In the genomic region with DNA sequence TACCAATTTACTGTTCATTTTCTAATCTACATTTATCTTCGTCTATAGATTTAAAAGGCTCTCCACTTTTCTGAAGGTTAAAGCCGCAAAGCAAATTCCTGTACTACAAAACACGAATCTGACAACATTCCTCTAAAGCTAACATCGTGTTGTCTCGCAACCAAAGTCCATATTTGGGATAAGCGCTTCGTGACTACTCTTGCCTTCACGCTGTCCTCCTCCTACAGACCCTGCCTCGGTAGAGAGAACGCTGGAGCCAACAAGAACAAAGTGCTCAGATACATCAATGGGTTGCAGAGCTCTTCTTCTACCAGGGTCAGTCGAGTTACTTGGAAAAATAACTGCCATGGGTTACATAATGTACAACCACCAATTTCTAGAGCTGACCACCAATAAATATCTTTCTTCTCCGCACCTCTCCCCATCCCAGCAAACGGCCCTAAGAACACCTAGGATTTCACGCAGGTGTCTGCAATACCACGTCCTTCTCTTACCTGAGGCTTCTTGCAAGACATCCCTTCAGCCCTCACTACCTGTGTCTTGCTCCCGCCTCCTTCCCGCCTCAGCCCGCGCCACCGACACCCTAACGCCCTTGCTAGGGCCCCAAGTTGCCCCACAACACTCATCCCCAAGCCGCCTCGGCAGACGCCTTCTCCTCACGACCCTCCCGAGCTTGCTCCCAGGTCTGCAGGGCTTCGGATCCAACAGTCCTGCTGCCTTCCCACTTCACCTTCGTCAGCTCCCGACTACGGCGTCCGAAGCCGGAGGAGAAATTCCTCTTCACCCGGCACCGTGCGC, we compare ENCODE assay signal across 8 mouse cellular contexts. TPM values are rescaled to one million over a fixed set of nuclear protein-coding genes. Genes with fewer than 3 reads are reported as not detected.
DNase-seq lines count a peak whose midpoint lies in the region; ATAC-seq and TF ChIP-seq lines count a peak whose summit lies in the region.

No protein-coding gene starts in this region.

- H3K4me1 ChIP-seq in forebrain, embryonic 10.5 days, result peaks cover 18% of the 10 kb centered on the region
- H3K4me1 ChIP-seq in kidney, postnatal 0 days (replicated peaks; ENCODE audit: insufficient read depth, low read length), result peaks cover 11% of the 10 kb centered on the region; the same call in 1 of the 2 replicates
- H3K4me1 ChIP-seq in stomach, embryonic 15.5 days, result peaks cover 3% of the 10 kb centered on the region; the same call in 1 of the 2 replicates

- no peaks in the 10 kb centered on the region for H3K36me3 ChIP-seq in forebrain, embryonic 10.5 days (replicated peaks)
- no peaks in the 10 kb centered on the region for H3K36me3 ChIP-seq in kidney, postnatal 0 days (ENCODE audit: insufficient read depth, low read length)
- H3K36me3 ChIP-seq in stomach, embryonic 15.5 days, result no peaks in the 10 kb centered on the region

- peak overlapping the region; percentile 91 for H3K4me2 ChIP-seq in kidney, postnatal 0 days (ENCODE audit: low read length)
- peak overlapping the region; percentile 78 for H3K4me2 ChIP-seq in stomach, embryonic 15.5 days

- no peaks in the 10 kb centered on the region for H3K9me3 ChIP-seq in forebrain, embryonic 10.5 days
- no peaks in the 10 kb centered on the region for H3K9me3 ChIP-seq in kidney, postnatal 0 days (replicated peaks; ENCODE audit: low read length)
- H3K9me3 ChIP-seq in stomach, embryonic 15.5 days, result no peaks in the 10 kb centered on the region

- H3K9ac ChIP-seq in kidney, postnatal 0 days (ENCODE audit: low read depth, low read length), result peak overlapping the region; percentile 86
- H3K9ac ChIP-seq in stomach, embryonic 15.5 days, result peak overlapping the region; percentile 77

- ATAC-seq in kidney, postnatal 0 days (replicated peaks; ENCODE audit: low FRiP score, low read depth), result peak; percentile 76
- ATAC-seq in stomach, embryonic 15.5 days (ENCODE audit: insufficient read depth, low FRiP score, low read depth), result peak; percentile 40

- TF ChIP-seq CTCF in kidney, postnatal 0 days (IDR thresholded peaks at IDR 0.05; ENCODE audit: low read depth), result no peak

- H3K27ac ChIP-seq in forebrain, embryonic 10.5 days, result peak overlapping the region; percentile 96
- H3K27ac ChIP-seq in kidney, postnatal 0 days, result peak overlapping the region; percentile 80; the same call in 1 of the 2 replicates
- H3K27ac ChIP-seq in stomach, embryonic 15.5 days, result peak overlapping the region; percentile 48

- DNase-seq in cerebellum, adult 11 months, result peak; percentile 54
- no peak for DNase-seq in cerebellum, adult 9-11 months
- DNase-seq in right cerebral cortex, adult 2 months (ENCODE audit: low spot score in 2 of 2), result peak; percentile 38 to 44
- no peak for DNase-seq in right cerebral cortex, postnatal 10 days (ENCODE audit: low spot score in 2 of 2)
- DNase-seq in forebrain, embryonic 10.5 days (ENCODE audit: extremely low spot score, low spot score), result no peak
- DNase-seq in kidney, postnatal 0 days (ENCODE audit: low spot score), result peak; percentile 7
- DNase-seq in lung, postnatal 25 days (ENCODE audit: low spot score), result peak; percentile 8

- H3K27me3 ChIP-seq in forebrain, embryonic 10.5 days (ENCODE audit: poor library complexity, severe bottlenecking), result no peaks in the 10 kb centered on the region
- no peaks in the 10 kb centered on the region for H3K27me3 ChIP-seq in kidney, postnatal 0 days (ENCODE audit: insufficient read depth, low read length)
- no peaks in the 10 kb centered on the region for H3K27me3 ChIP-seq in stomach, embryonic 15.5 days (replicated peaks)

- WGBS in forebrain, embryonic 10.5 days, result 7% methylated on average over 36 of the region's 36 CpGs
- 4% methylated on average over 35 of the region's 36 CpGs for WGBS in kidney, postnatal 0 days
- 5% methylated on average over 35 of the region's 36 CpGs for whole genome bisulfite sequencing in stomach, embryonic 15.5 days

- H3K4me3 ChIP-seq in forebrain, embryonic 10.5 days, result peak overlapping the region; percentile 97
- peak overlapping the region; percentile 53 for H3K4me3 ChIP-seq in kidney, postnatal 0 days (replicated peaks; ENCODE audit: low read depth, low read length)
- peak overlapping the region; percentile 85 for H3K4me3 ChIP-seq in stomach, embryonic 15.5 days (replicated peaks)

RNA-seq across cellular contexts. Expression of a gene that starts 0.6 kb away (rescaled TPM):
- 4.1 and 6.4 TPM in 2 replicates for polyA plus RNA-seq in forebrain, embryonic 10.5 days (2016; fragmentation: Nextera tagmentation; extraction: Ambion mirVana)
- polyA plus RNA-seq in kidney, postnatal 0 days (2015; fragmentation: Nextera tagmentation; extraction: Ambion mirVana), result 7.5 and 8.0 TPM in 2 replicates
- polyA plus RNA-seq in stomach, embryonic 15.5 days (2015; fragmentation: Nextera tagmentation; extraction: Ambion mirVana), result 7.0 and 9.0 TPM in 2 replicates

RNA-seq across cellular contexts. Expression of a gene that starts 0.6 kb away (rescaled TPM):
- 135 and 138 TPM in 2 replicates for polyA plus RNA-seq in forebrain, embryonic 10.5 days (2016; fragmentation: Nextera tagmentation; extraction: Ambion mirVana)
- polyA plus RNA-seq in kidney, postnatal 0 days (2015; fragmentation: Nextera tagmentation; extraction: Ambion mirVana), result 264 and 295 TPM in 2 replicates
- polyA plus RNA-seq in stomach, embryonic 15.5 days (2015; fragmentation: Nextera tagmentation; extraction: Ambion mirVana), result 178 and 184 TPM in 2 replicates

Comparison
In these comparisons a context has a peak if more than half of its experiments do, and no peak if none do; other contexts are left out.
1. DNase-seq: peak in cerebellum, adult 11 months (single experiment), right cerebral cortex, adult 2 months (2 of 2), kidney, postnatal 0 days (single experiment) and lung, postnatal 25 days (single experiment); none in cerebellum, adult 9-11 months (single experiment), right cerebral cortex, postnatal 10 days (0 of 2) and forebrain, embryonic 10.5 days (single experiment).
2. Peak in every context shown above with its lines, with median percentiles within 50 percentile points of each other: H3K27ac ChIP-seq and H3K4me3 ChIP-seq.